Mouse (Mus musculus): ENCODE measurements at regions not wholly inside any gene's neighbourhood (a gene's known extent, or its start where the extent isn't known, plus 50 kb on each side); places are given as distances from the start of the nearest gene placed in this dataset.

DNA sequence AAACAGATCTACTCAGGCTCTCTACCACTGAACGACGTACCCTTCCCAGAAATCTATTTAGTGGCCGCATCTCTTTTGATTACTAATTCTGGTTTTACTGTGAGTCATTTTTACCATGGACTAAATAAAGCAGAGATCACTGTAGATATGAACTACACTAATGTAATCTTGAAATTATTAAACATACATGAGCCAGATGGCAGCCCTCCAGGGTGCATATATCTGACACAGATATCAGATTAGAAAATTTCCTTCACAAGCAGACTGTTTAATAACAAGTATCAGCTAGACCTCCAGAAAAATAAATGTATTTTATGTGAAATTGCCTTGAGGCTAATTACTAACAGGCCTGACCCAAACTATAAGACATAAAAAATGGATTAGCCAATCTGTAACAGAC lies 388.4 kb downstream of the Lmo7 start:
- H3K4me2 ChIP-seq (ENCODE audit: low read depth, low read length), result no peak overlapping the region
- no peak overlapping the region for H3K27ac ChIP-seq (ENCODE audit: low read length)
- no peaks in the 10 kb centered on the region for H3K27me3 ChIP-seq (ENCODE audit: control insufficient read depth, insufficient read depth, low read depth, low read length)
- no peaks in the 10 kb centered on the region for H3K9me3 ChIP-seq (replicated peaks; ENCODE audit: control insufficient read depth, low read length)
- H3K36me3 ChIP-seq (ENCODE audit: control insufficient read depth, insufficient read depth), result no peaks in the 10 kb centered on the region
- WGBS (ENCODE audit: insufficient replicate concordance), result 74% methylated on average over 3 of the region's 3 CpGs
- H3K4me1 ChIP-seq (ENCODE audit: control insufficient read depth, low read depth, low read length), result no peaks in the 10 kb centered on the region
- no peak for ATAC-seq (ENCODE audit: low read depth)
- no peak overlapping the region for H3K4me3 ChIP-seq (ENCODE audit: low read depth, low read length)
- no peak overlapping the region for H3K9ac ChIP-seq (ENCODE audit: low read depth, low read length)

DNA sequence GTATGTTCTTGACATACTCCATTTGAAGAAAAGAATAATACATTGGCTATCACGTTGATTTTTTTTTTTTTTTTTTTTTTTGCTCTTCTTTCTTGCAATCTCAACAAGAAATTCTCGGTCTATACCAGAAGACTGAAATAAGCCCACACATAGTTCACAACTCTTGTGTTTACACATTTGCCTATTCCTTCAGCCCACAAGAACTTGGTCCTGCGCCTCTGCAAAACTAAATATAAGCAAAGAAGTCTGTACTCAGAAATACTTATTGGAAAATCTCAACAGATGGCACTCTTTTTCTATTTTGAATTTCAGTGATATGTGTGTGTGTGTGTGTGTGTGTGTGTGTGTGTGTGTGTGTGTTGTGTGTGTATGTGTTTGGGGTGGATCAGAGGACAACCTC lies 376.4 kb downstream of the Lmo7 start:
- no peak overlapping the region for H3K4me2 ChIP-seq (ENCODE audit: low read depth, low read length)
- H3K27me3 ChIP-seq (ENCODE audit: control insufficient read depth, insufficient read depth, low read depth, low read length), result no peaks in the 10 kb centered on the region
- 57% methylated on average over 3 of the region's 3 CpGs for WGBS (ENCODE audit: insufficient replicate concordance)
- ATAC-seq (ENCODE audit: low read depth), result no peak
- no peak overlapping the region for H3K27ac ChIP-seq (ENCODE audit: low read length)
- no peaks in the 10 kb centered on the region for H3K4me1 ChIP-seq (ENCODE audit: control insufficient read depth, low read depth, low read length)
- no peak overlapping the region for H3K4me3 ChIP-seq (ENCODE audit: low read depth, low read length)
- H3K9ac ChIP-seq (ENCODE audit: low read depth, low read length), result no peak overlapping the region
- H3K36me3 ChIP-seq (ENCODE audit: control insufficient read depth, insufficient read depth), result no peaks in the 10 kb centered on the region
- H3K9me3 ChIP-seq (replicated peaks; ENCODE audit: control insufficient read depth, low read length), result no peaks in the 10 kb centered on the region

DNA sequence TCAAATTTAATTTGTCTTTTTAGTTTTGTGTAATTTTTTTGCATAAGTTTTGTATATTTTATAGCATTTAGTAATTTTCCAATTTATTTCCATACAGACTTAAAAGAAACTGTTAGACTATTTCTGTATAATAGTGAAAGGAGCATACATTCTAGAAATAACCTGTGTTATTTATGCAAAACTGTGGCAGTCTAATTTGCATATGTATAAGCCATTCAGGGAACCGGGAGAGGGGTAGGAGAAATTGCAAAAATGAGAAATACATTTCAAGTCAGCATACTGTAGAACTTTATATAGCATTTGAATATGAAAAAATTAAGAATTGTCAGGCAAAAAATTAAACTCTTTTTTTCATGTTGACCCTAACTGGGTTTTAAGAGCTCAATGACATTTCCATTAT lies 364.3 kb downstream of the Lmo7 start:
- no peaks in the 10 kb centered on the region for H3K36me3 ChIP-seq (ENCODE audit: control insufficient read depth, insufficient read depth)
- no peak overlapping the region for H3K4me3 ChIP-seq (ENCODE audit: low read depth, low read length)
- no peaks in the 10 kb centered on the region for H3K4me1 ChIP-seq (ENCODE audit: control insufficient read depth, low read depth, low read length)
- 64% methylated on average over 1 of the region's 1 CpGs for WGBS (ENCODE audit: insufficient replicate concordance)
- H3K27me3 ChIP-seq (ENCODE audit: control insufficient read depth, insufficient read depth, low read depth, low read length), result no peaks in the 10 kb centered on the region
- ATAC-seq (ENCODE audit: low read depth), result no peak
- H3K9me3 ChIP-seq (replicated peaks; ENCODE audit: control insufficient read depth, low read length), result no peaks in the 10 kb centered on the region
- no peak overlapping the region for H3K27ac ChIP-seq (ENCODE audit: low read length)
- no peak overlapping the region for H3K9ac ChIP-seq (ENCODE audit: low read depth, low read length)
- H3K4me2 ChIP-seq (ENCODE audit: low read depth, low read length), result no peak overlapping the region

DNA sequence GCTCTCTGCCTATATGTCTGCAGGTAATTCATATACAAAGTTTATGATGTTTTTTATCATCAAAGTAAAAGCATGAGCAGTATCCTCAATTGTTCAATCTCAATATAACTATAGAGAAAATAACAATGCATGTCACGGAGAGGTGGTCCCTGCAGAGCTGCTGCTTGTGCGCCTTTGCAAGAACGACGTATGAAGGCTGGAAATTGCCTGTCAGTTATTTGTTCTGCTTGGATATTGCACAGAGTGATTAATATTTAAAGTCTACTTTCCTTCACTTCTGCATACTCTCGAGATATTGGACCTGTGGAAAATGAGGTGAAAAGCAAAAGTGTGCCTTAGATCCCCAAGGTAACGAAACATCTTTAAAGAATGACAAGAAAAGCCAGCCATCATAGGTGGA lies 362.8 kb downstream of the Lmo7 start:
- WGBS (ENCODE audit: insufficient replicate concordance), result 61% methylated on average over 6 of the region's 6 CpGs
- Histone ChIP-seq H3K27ac (ENCODE audit: low read length) (no peak overlapping the region), H3K9ac (ENCODE audit: low read depth, low read length) (no peak overlapping the region), H3K4me2 (ENCODE audit: low read depth, low read length) (no peak overlapping the region), H3K36me3 (ENCODE audit: control insufficient read depth, insufficient read depth) (no peaks in the 10 kb centered on the region), H3K4me3 (ENCODE audit: low read depth, low read length) (no peak overlapping the region), H3K4me1 (ENCODE audit: control insufficient read depth, low read depth, low read length) (no peaks in the 10 kb centered on the region), H3K27me3 (ENCODE audit: control insufficient read depth, insufficient read depth, low read depth, low read length) (no peaks in the 10 kb centered on the region), H3K9me3 (replicated peaks; ENCODE audit: control insufficient read depth, low read length) (no peaks in the 10 kb centered on the region)
- no peak for ATAC-seq (ENCODE audit: low read depth)

DNA sequence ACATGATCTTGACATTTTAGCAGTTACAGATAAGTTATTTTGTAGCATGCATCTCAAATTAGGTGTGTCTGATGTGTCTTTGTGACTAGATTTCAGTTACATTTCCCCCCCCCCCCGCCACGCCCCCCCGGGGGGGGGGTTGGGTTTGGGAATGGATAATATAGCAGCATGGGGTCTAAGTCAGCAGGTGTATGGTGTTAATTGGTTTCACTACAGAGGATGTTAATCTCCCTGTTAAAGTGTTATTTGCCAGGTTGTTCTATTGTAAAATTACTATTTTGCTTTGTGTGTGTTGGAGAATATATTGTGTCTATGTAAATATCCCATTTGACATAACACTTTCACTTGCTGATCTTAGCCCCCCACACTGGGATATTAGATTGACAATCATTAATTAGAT lies 319.2 kb downstream of the Lmo7 start:
- Histone ChIP-seq H3K27me3 (ENCODE audit: control insufficient read depth, insufficient read depth, low read depth, low read length) (no peaks in the 10 kb centered on the region), H3K36me3 (ENCODE audit: control insufficient read depth, insufficient read depth) (no peaks in the 10 kb centered on the region), H3K27ac (ENCODE audit: low read length) (no peak overlapping the region), H3K4me1 (ENCODE audit: control insufficient read depth, low read depth, low read length) (no peaks in the 10 kb centered on the region), H3K9ac (ENCODE audit: low read depth, low read length) (no peak overlapping the region), H3K9me3 (replicated peaks; ENCODE audit: control insufficient read depth, low read length) (no peaks in the 10 kb centered on the region), H3K4me3 (ENCODE audit: low read depth, low read length) (no peak overlapping the region), H3K4me2 (ENCODE audit: low read depth, low read length) (no peak overlapping the region)
- 10% methylated on average over 3 of the region's 3 CpGs for WGBS (ENCODE audit: insufficient replicate concordance)
- no peak for ATAC-seq (ENCODE audit: low read depth)

DNA sequence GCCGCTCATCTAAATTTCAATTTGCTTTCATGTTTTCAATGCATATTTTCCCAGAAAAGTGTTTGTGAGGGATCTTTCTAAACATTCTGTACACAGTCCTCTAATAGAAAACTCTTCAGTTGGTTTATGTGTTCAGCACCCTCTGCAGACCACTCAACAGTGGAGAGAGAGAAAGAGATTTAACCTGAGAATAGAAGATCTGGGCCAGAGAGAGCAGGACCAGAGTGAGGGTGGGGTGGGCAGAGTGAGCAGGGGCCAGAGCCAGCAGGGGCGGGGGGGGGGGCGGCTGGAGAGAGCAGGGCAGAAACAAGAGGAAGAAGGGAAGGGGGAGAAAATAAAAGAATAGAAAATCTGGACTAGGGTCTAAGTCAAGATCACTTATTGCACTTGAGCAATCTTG lies 318.7 kb downstream of the Lmo7 start:
- no peak for ATAC-seq (ENCODE audit: low read depth)
- H3K9me3 ChIP-seq (replicated peaks; ENCODE audit: control insufficient read depth, low read length), result no peaks in the 10 kb centered on the region
- WGBS (ENCODE audit: insufficient replicate concordance), result 73% methylated on average over 1 of the region's 3 CpGs

DNA sequence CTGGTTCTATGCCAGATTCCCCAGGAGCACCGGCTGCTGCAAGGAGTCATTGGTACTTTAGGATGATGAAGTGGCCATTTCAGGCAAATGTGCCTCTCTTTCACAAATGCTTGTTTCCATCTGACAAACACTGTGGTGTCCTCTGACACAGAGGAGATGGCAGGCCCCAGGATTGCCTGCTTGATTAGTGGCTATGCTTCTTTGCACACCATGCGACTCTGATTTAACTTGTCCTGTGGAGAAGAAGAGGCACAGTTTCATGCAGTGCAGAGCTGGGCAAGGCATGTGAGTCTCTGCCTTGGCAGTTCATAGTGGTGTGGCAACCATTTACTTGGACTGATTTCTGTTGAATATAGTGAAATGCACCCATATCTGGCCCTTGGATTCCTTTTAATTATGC lies 308.4 kb downstream of the Lmo7 start:
- Histone ChIP-seq H3K9ac (ENCODE audit: low read depth, low read length) (no peak overlapping the region), H3K36me3 (ENCODE audit: control insufficient read depth, insufficient read depth) (no peaks in the 10 kb centered on the region), H3K4me1 (ENCODE audit: control insufficient read depth, low read depth, low read length) (no peaks in the 10 kb centered on the region), H3K27me3 (ENCODE audit: control insufficient read depth, insufficient read depth, low read depth, low read length) (no peaks in the 10 kb centered on the region), H3K4me3 (ENCODE audit: low read depth, low read length) (no peak overlapping the region), H3K27ac (ENCODE audit: low read length) (no peak overlapping the region), H3K9me3 (replicated peaks; ENCODE audit: control insufficient read depth, low read length) (no peaks in the 10 kb centered on the region), H3K4me2 (ENCODE audit: low read depth, low read length) (no peak overlapping the region)
- ATAC-seq (ENCODE audit: low read depth), result no peak
- WGBS (ENCODE audit: insufficient replicate concordance), result 68% methylated on average over 2 of the region's 2 CpGs

More for the DNA sequence above, 318.7 kb downstream of the Lmo7 start:
- H3K4me3 ChIP-seq (ENCODE audit: low read depth, low read length), result no peak overlapping the region
- H3K4me2 ChIP-seq (ENCODE audit: low read depth, low read length), result no peak overlapping the region
- H3K4me1 ChIP-seq (ENCODE audit: control insufficient read depth, low read depth, low read length), result no peaks in the 10 kb centered on the region
- H3K27ac ChIP-seq (ENCODE audit: low read length), result no peak overlapping the region
- H3K9ac ChIP-seq (ENCODE audit: low read depth, low read length), result no peak overlapping the region
- no peaks in the 10 kb centered on the region for H3K36me3 ChIP-seq (ENCODE audit: control insufficient read depth, insufficient read depth)
- H3K27me3 ChIP-seq (ENCODE audit: control insufficient read depth, insufficient read depth, low read depth, low read length), result no peaks in the 10 kb centered on the region

DNA sequence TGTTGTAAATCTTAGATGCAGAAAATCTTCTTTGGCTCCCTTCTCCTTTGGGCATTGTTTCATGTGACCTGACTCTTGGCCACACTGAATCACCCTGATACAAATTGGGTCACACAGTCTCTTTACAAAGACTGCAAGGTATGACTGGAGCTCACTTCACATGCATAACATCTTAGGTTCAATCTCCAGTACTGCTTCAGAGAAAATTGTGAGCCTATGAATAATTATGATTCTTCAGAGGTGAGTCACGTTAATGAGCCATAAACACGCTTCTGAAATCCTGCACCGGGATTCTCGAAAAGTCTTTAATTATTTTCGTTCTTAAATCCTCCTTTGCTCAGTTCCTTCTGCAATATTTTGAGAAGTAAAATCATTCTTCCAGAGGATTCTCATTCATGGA lies 307.7 kb downstream of the Lmo7 start:
- WGBS (ENCODE audit: insufficient replicate concordance), result 69% methylated on average over 5 of the region's 5 CpGs
- H3K9me3 ChIP-seq (replicated peaks; ENCODE audit: control insufficient read depth, low read length), result no peaks in the 10 kb centered on the region
- no peaks in the 10 kb centered on the region for H3K27me3 ChIP-seq (ENCODE audit: control insufficient read depth, insufficient read depth, low read depth, low read length)
- H3K36me3 ChIP-seq (ENCODE audit: control insufficient read depth, insufficient read depth), result no peaks in the 10 kb centered on the region
- no peak overlapping the region for H3K9ac ChIP-seq (ENCODE audit: low read depth, low read length)
- ATAC-seq (ENCODE audit: low read depth), result no peak
- no peak overlapping the region for H3K4me2 ChIP-seq (ENCODE audit: low read depth, low read length)
- no peak overlapping the region for H3K4me3 ChIP-seq (ENCODE audit: low read depth, low read length)
- H3K4me1 ChIP-seq (ENCODE audit: control insufficient read depth, low read depth, low read length), result no peaks in the 10 kb centered on the region
- no peak overlapping the region for H3K27ac ChIP-seq (ENCODE audit: low read length)

DNA sequence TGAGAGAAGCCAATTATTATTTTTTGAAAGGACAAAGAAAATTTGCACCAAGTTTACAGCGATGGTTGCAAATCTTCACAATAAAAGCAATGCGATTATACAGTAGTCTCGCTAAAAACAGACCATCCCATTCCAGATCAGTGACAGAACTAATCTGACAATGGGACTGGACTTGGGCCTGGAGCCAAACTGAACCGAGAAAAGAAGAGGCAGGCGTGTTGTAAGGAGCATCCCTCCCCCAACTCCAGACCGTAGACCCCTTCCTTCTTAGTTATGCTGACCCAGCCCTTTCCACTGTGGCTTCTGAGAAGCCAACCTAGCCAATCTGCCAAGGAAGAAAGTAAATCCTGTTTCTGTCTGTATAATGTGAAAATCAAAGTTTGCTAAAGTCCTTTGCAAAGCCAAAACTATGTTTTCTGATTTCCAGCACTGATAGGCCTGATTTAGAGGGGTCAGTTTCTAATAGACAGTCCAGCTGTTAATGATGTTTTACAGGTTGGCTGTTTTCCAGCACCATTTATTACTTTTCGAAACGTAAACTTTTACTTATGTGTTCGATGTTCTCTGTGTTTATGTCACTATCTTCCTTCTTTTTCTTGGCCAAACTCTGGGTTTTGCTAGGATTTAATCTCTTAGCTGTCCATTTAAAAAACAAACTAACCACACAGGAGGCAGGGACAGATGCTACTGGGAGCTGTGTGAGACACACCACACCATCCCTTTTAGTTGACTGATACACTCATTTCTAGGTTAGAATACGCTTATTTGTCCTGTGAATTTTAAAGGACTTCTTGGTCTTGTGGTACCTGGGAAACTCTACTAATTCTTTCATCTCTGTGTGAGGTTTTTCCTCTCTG lies 301.5 kb downstream of the Lmo7 start:
- Histone ChIP-seq H3K27ac (ENCODE audit: low read length) (no peak overlapping the region), H3K9me3 (replicated peaks; ENCODE audit: control insufficient read depth, low read length) (no peaks in the 10 kb centered on the region), H3K9ac (ENCODE audit: low read depth, low read length) (no peak overlapping the region), H3K27me3 (ENCODE audit: control insufficient read depth, insufficient read depth, low read depth, low read length) (no peaks in the 10 kb centered on the region), H3K4me2 (ENCODE audit: low read depth, low read length) (no peak overlapping the region), H3K4me3 (ENCODE audit: low read depth, low read length) (no peak overlapping the region), H3K4me1 (ENCODE audit: control insufficient read depth, low read depth, low read length) (no peaks in the 10 kb centered on the region), H3K36me3 (ENCODE audit: control insufficient read depth, insufficient read depth) (no peaks in the 10 kb centered on the region)
- WGBS (ENCODE audit: insufficient replicate concordance), result 65% methylated on average over 10 of the region's 10 CpGs
- ATAC-seq (ENCODE audit: low read depth), result no peak
